Mouse (Mus musculus) CH12.LX (cell line): ENCODE measurements around the gene Mettl1. TPM values are rescaled to one million over a fixed set of nuclear protein-coding genes. Genes with fewer than 3 reads are reported as not detected.

Experiments
- DNase-seq: peaks from one replicate; pipeline ENCODE4 v3.0.0-alpha.2; 2013; ENCODE audit errors: extremely low read depth
- H3K27ac ChIP-seq: 2 replicates; pipeline ENCODE4 v1.5.1; 2012; ENCODE audit warnings: low read depth, mild to moderate bottlenecking, control low read depth, moderate library complexity; ENCODE audit not compliant: insufficient read depth
- H3K27me3 ChIP-seq: replicated peaks from 2 replicates; pipeline ENCODE3; 2012; ENCODE audit warnings: inconsistent platforms
- H3K36me3 ChIP-seq, 2 experiments: replicated peaks in 1 of 2; 2 replicates each; pipeline versions ENCODE3 to v1.6.1; 2012; ENCODE audit warnings: inconsistent platforms in 1 of 2, low read length in 1 of 2, mild to moderate bottlenecking in 1 of 2, mixed read lengths in 1 of 2, moderate library complexity in 1 of 2; ENCODE audit not compliant: control insufficient read depth in 1 of 2, insufficient read depth in 1 of 2
- H3K4me1 ChIP-seq, 2 experiments: 2 replicates each; pipeline ENCODE4 v1.6.1; 2012; ENCODE audit warnings: inconsistent platforms in 1 of 2, moderate library complexity in 1 of 2; ENCODE audit not compliant: insufficient read depth in 2 of 2, control insufficient read depth in 1 of 2
- H3K4me2 ChIP-seq: 2 replicates; pipeline ENCODE4 v1.6.1; 2012; ENCODE audit warnings: low read depth, mild to moderate bottlenecking, control low read depth; ENCODE audit not compliant: poor library complexity, insufficient read depth, severe bottlenecking
- H3K4me3 ChIP-seq, 3 experiments: fragments of 150-350 bp in 1 of 3; sonication (generic) in 1 of 3; replicated peaks in 1 of 3; 2 replicates each; pipeline versions ENCODE3 to v1.5.1; 2011 to 2012; ENCODE audit warnings: low read depth in 2 of 3, low read length in 2 of 3, mild to moderate bottlenecking in 2 of 3, moderate library complexity in 2 of 3, control low read depth in 1 of 3, improper control_type of control experiment in 1 of 3, inconsistent platforms in 1 of 3, mixed read lengths in 1 of 3; ENCODE audit not compliant: poor library complexity in 1 of 3
- H3K79me2 ChIP-seq: replicated peaks from 2 replicates; pipeline ENCODE4 v1.6.1; 2012; ENCODE audit warnings: mild to moderate bottlenecking, moderate library complexity; ENCODE audit not compliant: control insufficient read depth, poor library complexity, insufficient read depth, severe bottlenecking; ENCODE audit errors: extremely low read depth
- H3K9ac ChIP-seq: 2 replicates; pipeline ENCODE4 v1.6.1; 2012; ENCODE audit warnings: low read depth, mild to moderate bottlenecking, control low read depth, moderate library complexity; ENCODE audit not compliant: insufficient read depth
- H3K9me3 ChIP-seq: replicated peaks from 2 replicates; pipeline ENCODE3; 2012; ENCODE audit warnings: low read length, inconsistent platforms, mixed read lengths
- BHLHE40 ChIP-seq: IDR thresholded peaks from 2 replicates; pipeline ENCODE4 v1.6.1; 2011; ENCODE audit warnings: mild to moderate bottlenecking, low read depth, low read length, improper control_type of control experiment
- CHD2 ChIP-seq: IDR thresholded peaks from 2 replicates; pipeline ENCODE4 v1.6.1; 2011; ENCODE audit warnings: low read length, improper control_type of control experiment
- JUN ChIP-seq: IDR thresholded peaks from 2 replicates; pipeline ENCODE4 v1.6.1; 2011; ENCODE audit warnings: low read depth, mild to moderate bottlenecking, low read length, improper control_type of control experiment, moderate library complexity; ENCODE audit not compliant: insufficient read depth
- JUND ChIP-seq: conservative IDR thresholded peaks from 2 replicates; pipeline ENCODE4 v1.6.1; 2011; ENCODE audit warnings: low read depth, low read length, improper control_type of control experiment
- MAFK ChIP-seq: IDR thresholded peaks from 2 replicates; pipeline ENCODE4 v1.6.1; 2011; ENCODE audit warnings: low read length, improper control_type of control experiment; ENCODE audit not compliant: insufficient replicate concordance
- MAX ChIP-seq: IDR thresholded peaks from 2 replicates; pipeline ENCODE4 v1.6.1; 2011; ENCODE audit warnings: low read length, improper control_type of control experiment
- MAZ ChIP-seq: IDR thresholded peaks from 2 replicates; pipeline ENCODE4 v1.6.1; 2012; ENCODE audit warnings: low read depth, mild to moderate bottlenecking, inconsistent platforms, low read length, improper control_type of control experiment, moderate library complexity
- MEF2A ChIP-seq: IDR thresholded peaks from 2 replicates; pipeline ENCODE4 v1.6.1; 2014; ENCODE audit warnings: low read depth, mild to moderate bottlenecking, inconsistent platforms, low read length, improper control_type of control experiment, borderline replicate concordance
- NELFE ChIP-seq: IDR thresholded peaks from 2 replicates; pipeline ENCODE4 v1.6.1; 2011; ENCODE audit warnings: low read depth, low read length, improper control_type of control experiment
- RCOR1 ChIP-seq: conservative IDR thresholded peaks from 2 replicates; pipeline ENCODE4 v1.6.1; 2012; ENCODE audit warnings: low read depth, mild to moderate bottlenecking, inconsistent platforms, low read length, improper control_type of control experiment
- SIN3A ChIP-seq: IDR thresholded peaks from 2 replicates; pipeline ENCODE4 v1.6.1; 2012; ENCODE audit warnings: low read length, improper control_type of control experiment, inconsistent platforms
- SMC3 ChIP-seq: IDR thresholded peaks from 2 replicates; pipeline ENCODE4 v1.6.1; 2011; ENCODE audit warnings: low read depth, low read length, improper control_type of control experiment
- TBP ChIP-seq: conservative IDR thresholded peaks from 2 replicates; pipeline ENCODE4 v1.6.1; 2011; ENCODE audit warnings: low read depth, low read length, improper control_type of control experiment
- USF1 ChIP-seq: IDR thresholded peaks from 2 replicates; pipeline ENCODE4 v1.6.1; 2014; ENCODE audit warnings: low read depth, mild to moderate bottlenecking, inconsistent platforms, low read length, improper control_type of control experiment
- ZC3H11A ChIP-seq: IDR thresholded peaks from 2 replicates; pipeline ENCODE4 v1.6.1; 2012; ENCODE audit warnings: low read depth, mild to moderate bottlenecking, inconsistent platforms, low read length, improper control_type of control experiment
- ZNF384 ChIP-seq: IDR thresholded peaks from 2 replicates; pipeline ENCODE4 v1.6.1; 2012; ENCODE audit warnings: low read depth, low read length, improper control_type of control experiment, inconsistent platforms
- dilution Hi-C: fragments of 300-500 bp; cut with MboI; formaldehyde crosslinking; loops from 2 replicates; pipeline ENCODE4 v1.14.3; 2020; ENCODE audit warnings: low sequenced_read_pairs; ENCODE audit not compliant: extremely low pct_unique_long_range_greater_than_20kb, extremely low pct_ligation_motif_present
- in situ Hi-C: fragments of 300-500 bp; cut with MboI; formaldehyde crosslinking; loops from 3 replicates; pipeline ENCODE4 v1.14.3; 2019; ENCODE audit warnings: low sequenced_read_pairs, low pct_ligation_motif_present, low pct_unique_long_range_greater_than_20kb, mixed read lengths
- polyA plus RNA-seq: library from polyadenylated mRNA; unstranded; fragments of >175 nt; gene quantifications from 2 replicates; pipeline ENCODE4 v1.2.1, GENCODE M21; 2012; ENCODE audit warnings: low read depth; ENCODE audit not compliant: insufficient read length
- total RNA-seq, 2 experiments: library from RNA; depleted of rRNA; stranded (reverse); fragments of 300-350 nt in 1 of 2; fragments of >200 nt in 1 of 2; gene quantifications; 2 replicates each; pipeline ENCODE4 v1.2.3; 2012 to 2014

Mettl1 gene
- total and polyA plus RNA-seq, 3 experiments = 21.6 to 49.4 (median 28.4) TPM

DNA sequence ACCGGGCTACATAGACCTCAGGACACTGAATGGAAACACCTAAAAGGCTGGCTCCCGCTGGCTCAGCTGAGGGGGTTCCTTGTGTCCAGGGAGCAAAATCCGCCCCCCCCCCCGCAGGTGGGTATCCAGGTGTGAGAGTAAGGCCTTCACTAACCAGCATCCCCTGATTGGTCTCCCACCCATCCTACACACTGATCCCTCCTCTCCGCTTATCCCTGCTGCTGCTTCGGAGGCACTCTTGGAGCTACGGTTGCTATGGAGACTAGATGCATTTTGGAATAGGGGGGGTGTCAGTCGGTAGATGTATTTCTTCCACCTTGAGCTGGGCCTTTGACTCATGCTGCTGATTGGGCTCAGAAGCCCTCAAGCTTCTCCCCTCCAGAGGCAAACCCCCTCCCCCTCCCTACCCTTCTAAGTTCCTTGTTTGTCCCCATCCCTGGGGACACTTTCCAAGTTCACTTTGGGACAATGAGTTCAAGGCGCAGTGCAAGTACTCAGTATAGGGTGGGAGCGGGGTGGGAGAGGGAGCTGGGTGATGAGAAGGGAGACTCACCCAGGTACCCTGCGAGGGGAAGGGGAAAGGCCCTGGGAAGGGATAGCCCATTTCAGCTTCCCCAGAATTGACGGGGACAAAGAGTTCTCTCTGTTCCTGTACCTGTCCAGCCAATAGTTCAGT, 36.9 kb downstream of the Mettl1 start:
- H3K36me3 ChIP-seq = peaks cover 22 to 56% of the 10 kb centered on the region in 2 experiments
- no peak overlapping the region for H3K4me2 ChIP-seq
- H3K27ac ChIP-seq = no peak overlapping the region
- H3K4me3 ChIP-seq = no peak overlapping the region
- TF ChIP-seq MAFK (no peak), JUND (no peak), TBP (no peak)
- no peak overlapping the region for H3K9ac ChIP-seq
- peaks cover 4 to 20% of the 10 kb centered on the region in 2 experiments; a peak in 3 of 4 replicates for H3K4me1 ChIP-seq
- peaks cover 9% of the 10 kb centered on the region for H3K79me2 ChIP-seq
- H3K27me3 ChIP-seq = no peaks in the 10 kb centered on the region
- dilution Hi-C loops = no loop called here
- no peak for DNase-seq
- H3K9me3 ChIP-seq = no peaks in the 10 kb centered on the region
- in situ Hi-C loops = no loop called here

DNA sequence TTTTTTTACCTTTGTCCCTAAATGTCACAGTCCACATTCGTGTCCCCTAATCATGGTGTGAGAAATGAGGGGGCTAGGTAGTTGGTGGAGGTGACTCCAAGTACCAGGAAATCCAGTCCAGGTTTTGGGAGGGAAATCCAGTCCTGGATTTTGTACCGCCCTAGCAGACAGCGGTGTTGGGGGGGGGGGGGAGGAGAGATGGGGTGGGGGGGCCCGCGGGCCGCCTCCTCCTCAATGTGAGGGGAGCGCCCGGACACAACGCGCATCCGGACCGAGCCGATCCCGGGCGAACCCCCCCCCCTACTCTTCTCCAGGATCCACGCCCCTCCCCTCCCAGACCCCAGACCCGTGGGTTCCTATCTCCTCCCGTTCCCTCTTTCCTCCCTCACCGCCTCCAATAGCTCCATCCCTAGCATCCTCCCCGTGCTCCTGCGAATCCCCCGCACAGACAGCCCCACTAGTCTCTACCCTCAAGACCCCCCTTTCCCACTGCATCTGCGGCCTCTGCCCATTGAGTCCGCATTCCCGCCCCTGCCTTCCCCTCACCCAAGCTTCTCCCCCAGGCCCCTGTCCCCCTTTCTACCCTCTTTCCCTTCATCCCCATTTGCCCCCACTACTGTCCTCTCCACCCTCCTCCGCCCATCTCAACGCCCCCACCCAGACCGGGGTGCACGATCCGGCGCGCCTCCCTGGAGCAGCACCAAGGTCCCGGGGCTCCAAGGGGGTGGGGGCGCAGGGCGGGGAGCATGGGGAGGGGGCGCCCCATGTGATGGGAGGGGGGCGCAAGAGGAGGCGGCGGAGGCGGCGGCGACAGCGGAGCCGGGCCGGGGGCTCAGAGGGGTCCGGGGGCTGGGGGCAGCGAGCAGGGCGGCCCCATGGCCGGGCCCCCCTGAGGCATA, 37.7 kb downstream of the Mettl1 start:
- Histone ChIP-seq H3K9ac (no peak overlapping the region), H3K4me1 (peaks cover 4 to 20% of the 10 kb centered on the region in 2 experiments; a peak in 3 of 4 replicates), H3K4me3 (no peak overlapping the region)

DNA sequence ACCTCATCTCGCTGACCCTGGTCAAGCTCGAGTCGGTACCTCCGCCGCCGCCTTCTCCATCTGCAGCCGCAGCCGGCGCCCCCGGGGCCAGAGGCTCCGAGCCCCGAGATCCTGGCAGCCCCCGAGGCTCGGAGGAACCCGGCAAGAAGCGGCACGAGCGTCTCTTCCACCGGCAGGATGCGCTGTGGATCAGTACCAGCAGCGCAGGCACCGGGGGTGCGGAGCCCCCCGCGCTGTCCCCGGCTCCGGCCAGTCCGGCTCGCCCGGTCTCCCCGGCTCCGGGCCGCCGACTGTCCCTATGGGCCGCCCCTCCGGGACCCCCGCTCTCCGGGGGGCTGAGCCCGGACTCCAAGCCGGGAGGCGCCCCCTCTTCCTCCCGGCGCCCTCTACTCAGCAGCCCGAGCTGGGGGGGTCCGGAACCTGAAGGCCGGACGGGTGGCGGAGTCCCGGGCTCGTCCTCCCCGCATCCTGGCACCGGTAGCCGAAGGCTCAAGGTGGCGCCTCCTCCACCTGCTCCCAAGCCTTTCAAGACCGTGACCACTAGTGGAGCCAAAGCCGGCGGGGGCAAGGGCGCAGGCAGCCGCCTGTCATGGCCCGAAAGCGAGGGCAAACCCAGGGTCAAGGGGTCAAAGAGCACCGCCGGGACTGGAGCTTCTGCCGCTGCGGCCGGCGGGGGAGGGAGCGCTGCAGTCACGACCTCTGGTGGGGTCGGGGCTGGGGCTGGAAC, 38.6 kb downstream of the Mettl1 start:
- TF ChIP-seq JUN (no peak), CHD2 (no peak), MAFK (no peak), MAX (no peak), ZNF384 (no peak), MEF2A (no peak), USF1 (no peak), MAZ (no peak)
- no peak overlapping the region for H3K9ac ChIP-seq
- H3K27me3 ChIP-seq = no peaks in the 10 kb centered on the region
- no peak for DNase-seq
- H3K4me2 ChIP-seq = no peak overlapping the region
- H3K9me3 ChIP-seq = no peaks in the 10 kb centered on the region
- H3K79me2 ChIP-seq = peaks cover 9% of the 10 kb centered on the region
- peaks cover 38 to 72% of the 10 kb centered on the region in 2 experiments for H3K36me3 ChIP-seq
- no peak overlapping the region for H3K4me3 ChIP-seq
- no peak overlapping the region for H3K27ac ChIP-seq
- in situ Hi-C loops (no loop called here), dilution Hi-C loops (no loop called here)
- peaks cover 4 to 20% of the 10 kb centered on the region in 2 experiments; a peak in 3 of 4 replicates for H3K4me1 ChIP-seq

More for the DNA sequence above, 37.7 kb downstream of the Mettl1 start:
- H3K4me2 ChIP-seq = no peak overlapping the region
- no peak for DNase-seq
- peaks cover 9% of the 10 kb centered on the region for H3K79me2 ChIP-seq
- no peak overlapping the region for H3K27ac ChIP-seq
- no peaks in the 10 kb centered on the region for H3K27me3 ChIP-seq
- H3K9me3 ChIP-seq = no peaks in the 10 kb centered on the region
- peaks cover 30 to 63% of the 10 kb centered on the region in 2 experiments for H3K36me3 ChIP-seq
- dilution Hi-C loops = no loop called here
- in situ Hi-C loops = no loop called here
- TF ChIP-seq BHLHE40 = no peak
- TF ChIP-seq NELFE = no peak
- no peak for TF ChIP-seq MAFK
- TF ChIP-seq JUN = no peak
- TF ChIP-seq RCOR1 = no peak
- no peak for TF ChIP-seq MAX
- TF ChIP-seq MEF2A = no peak
- TF ChIP-seq SIN3A = no peak
- no peak for TF ChIP-seq SMC3
- no peak for TF ChIP-seq ZC3H11A
